Comparison of ENCODE assay signal across 31 mouse cellular contexts in genomic region chr11:109771381-109771780, GRCm38 (mm10). TPM values are rescaled to one million over a fixed set of nuclear protein-coding genes. Genes with fewer than 3 reads are reported as not detected.
DNase-seq lines count a peak whose midpoint lies in the region; ATAC-seq lines count a peak whose summit lies in the region.
"Had no signal": no experiment of that assay in that cellular context is flagged by ENCODE, and none has a peak within 500 bp of the region (broad histone marks: within the 10 kb centered on the region; RNA-seq: fewer than 3 reads in every experiment).

No protein-coding gene starts in this region.

- H3K4me2 ChIP-seq in kidney, embryonic 15.5 days: no peak overlapping the region
- H3K4me2 ChIP-seq in kidney, embryonic 16.5 days (replicated peaks; ENCODE audit: low read depth, low read length): no peak overlapping the region
- no peak overlapping the region for H3K4me2 ChIP-seq in midbrain, embryonic 11.5 days
- H3K4me2 ChIP-seq in midbrain, embryonic 13.5 days (replicated peaks): no peak overlapping the region
- H3K4me2 ChIP-seq: embryonic facial prominence, embryonic 12.5 days; embryonic facial prominence, embryonic 15.5 days; heart, embryonic 12.5 days; heart, embryonic 15.5 days; hindbrain, embryonic 13.5 days had no signal

- H3K4me1 ChIP-seq in kidney, embryonic 15.5 days: no peaks in the 10 kb centered on the region
- no peaks in the 10 kb centered on the region for H3K4me1 ChIP-seq in kidney, embryonic 16.5 days (ENCODE audit: insufficient read depth, low read length)
- no peaks in the 10 kb centered on the region for H3K4me1 ChIP-seq in midbrain, embryonic 11.5 days (ENCODE audit: control insufficient read depth, insufficient read depth, low read length)
- H3K4me1 ChIP-seq in midbrain, embryonic 13.5 days (replicated peaks): no peaks in the 10 kb centered on the region
- H3K4me1 ChIP-seq: embryonic facial prominence, embryonic 12.5 days; embryonic facial prominence, embryonic 15.5 days; heart, embryonic 12.5 days; heart, embryonic 15.5 days; hindbrain, embryonic 10.5 days; hindbrain, embryonic 13.5 days had no signal

- no peaks in the 10 kb centered on the region for H3K36me3 ChIP-seq in kidney, embryonic 15.5 days
- no peaks in the 10 kb centered on the region for H3K36me3 ChIP-seq in kidney, embryonic 16.5 days (ENCODE audit: insufficient read depth, low read length)
- H3K36me3 ChIP-seq in midbrain, embryonic 11.5 days (ENCODE audit: control insufficient read depth, insufficient read depth, low read length): no peaks in the 10 kb centered on the region
- H3K36me3 ChIP-seq in midbrain, embryonic 13.5 days: no peaks in the 10 kb centered on the region
- H3K36me3 ChIP-seq: embryonic facial prominence, embryonic 12.5 days; embryonic facial prominence, embryonic 15.5 days; G1E; heart, embryonic 12.5 days; heart, embryonic 15.5 days; hindbrain, embryonic 10.5 days; hindbrain, embryonic 13.5 days had no signal

- WGBS in kidney, embryonic 15.5 days: 92% methylated on average over 1 of the region's 1 CpGs
- 80% methylated on average over 1 of the region's 1 CpGs for whole genome bisulfite sequencing in kidney, embryonic 16.5 days
- WGBS in midbrain, embryonic 11.5 days: 100% methylated on average over 1 of the region's 1 CpGs
- WGBS in midbrain, embryonic 13.5 days: 95% methylated on average over 1 of the region's 1 CpGs

- DNase-seq in kidney, adult 18-20 months: peak; percentile 34
- peak; percentile 72 for DNase-seq in kidney, adult 9 months
- DNase-seq in midbrain, embryonic 11.5 days (ENCODE audit: low spot score, missing footprints): peak; percentile 57
- no peak for DNase-seq in retina, postnatal 1 day
- DNase-seq: adrenal gland, adult 2 months; adrenal gland, postnatal 14 days; B cell, adult 2 months; cerebellum, adult 11 months; cerebellum, adult 2 months; cerebellum, adult 9-11 months; cerebellum, postnatal 25 days; forebrain, postnatal 0 days; gastrocnemius, postnatal 25 days; heart, adult 18-20 months; heart, postnatal 10 days; heart, postnatal 36 days had no signal

- H3K27me3 ChIP-seq in kidney, embryonic 15.5 days: no peaks in the 10 kb centered on the region
- no peaks in the 10 kb centered on the region for H3K27me3 ChIP-seq in kidney, embryonic 16.5 days (ENCODE audit: insufficient read depth, low read length)
- H3K27me3 ChIP-seq in midbrain, embryonic 11.5 days (ENCODE audit: control insufficient read depth, insufficient read depth, low read length): no peaks in the 10 kb centered on the region
- H3K27me3 ChIP-seq in midbrain, embryonic 13.5 days: no peaks in the 10 kb centered on the region
- H3K27me3 ChIP-seq: CH12.LX; embryonic facial prominence, embryonic 12.5 days; embryonic facial prominence, embryonic 15.5 days; heart, embryonic 12.5 days; heart, embryonic 15.5 days; hindbrain, embryonic 13.5 days had no signal

- no peak overlapping the region for H3K4me3 ChIP-seq in kidney, embryonic 15.5 days (replicated peaks)
- no peak overlapping the region for H3K4me3 ChIP-seq in kidney, embryonic 16.5 days (ENCODE audit: low read length)
- H3K4me3 ChIP-seq in midbrain, embryonic 11.5 days (ENCODE audit: low read depth, low read length): no peak overlapping the region
- no peak overlapping the region for H3K4me3 ChIP-seq in midbrain, embryonic 13.5 days (replicated peaks)
- H3K4me3 ChIP-seq: embryonic facial prominence, embryonic 12.5 days; embryonic facial prominence, embryonic 15.5 days; heart, embryonic 12.5 days; heart, embryonic 15.5 days; hindbrain, embryonic 10.5 days; hindbrain, embryonic 13.5 days had no signal

- no peak overlapping the region for H3K27ac ChIP-seq in kidney, embryonic 15.5 days
- no peak overlapping the region for H3K27ac ChIP-seq in kidney, embryonic 16.5 days (ENCODE audit: low read length)
- H3K27ac ChIP-seq in midbrain, embryonic 11.5 days (ENCODE audit: low read depth, low read length): no peak overlapping the region
- no peak overlapping the region for H3K27ac ChIP-seq in midbrain, embryonic 13.5 days
- H3K27ac ChIP-seq: embryonic facial prominence, embryonic 12.5 days; embryonic facial prominence, embryonic 15.5 days; heart, embryonic 15.5 days; hindbrain, embryonic 10.5 days; hindbrain, embryonic 13.5 days had no signal

- no peaks in the 10 kb centered on the region for H3K9me3 ChIP-seq in kidney, embryonic 15.5 days (replicated peaks)
- H3K9me3 ChIP-seq in kidney, embryonic 16.5 days (ENCODE audit: low read length): no peaks in the 10 kb centered on the region
- no peaks in the 10 kb centered on the region; the same call in 1 of the 2 replicates for H3K9me3 ChIP-seq in midbrain, embryonic 11.5 days (ENCODE audit: control insufficient read depth, low read length)
- H3K9me3 ChIP-seq in midbrain, embryonic 13.5 days: no peaks in the 10 kb centered on the region
- H3K9me3 ChIP-seq: embryonic facial prominence, embryonic 15.5 days; heart, embryonic 15.5 days; hindbrain, embryonic 10.5 days; hindbrain, embryonic 13.5 days had no signal

- no peak for ATAC-seq in kidney, embryonic 15.5 days (replicated peaks; ENCODE audit: low FRiP score)
- ATAC-seq in kidney, embryonic 16.5 days (ENCODE audit: low FRiP score, low TSS enrichment): no peak
- ATAC-seq in midbrain, embryonic 11.5 days (ENCODE audit: low FRiP score): no peak
- ATAC-seq in midbrain, embryonic 13.5 days: no peak
- ATAC-seq: forebrain, embryonic 14.5 days; forebrain, postnatal 0 days; Patski had no signal

- H3K9ac ChIP-seq in kidney, embryonic 15.5 days: no peak overlapping the region
- H3K9ac ChIP-seq in kidney, embryonic 16.5 days (replicated peaks; ENCODE audit: low read length): no peak overlapping the region
- no peak overlapping the region for H3K9ac ChIP-seq in midbrain, embryonic 11.5 days (ENCODE audit: low read length)
- H3K9ac ChIP-seq in midbrain, embryonic 13.5 days (replicated peaks): no peak overlapping the region
- H3K9ac ChIP-seq: embryonic facial prominence, embryonic 12.5 days; embryonic facial prominence, embryonic 15.5 days; forebrain, postnatal 0 days; heart, embryonic 12.5 days; heart, embryonic 15.5 days; hindbrain, embryonic 13.5 days had no signal

RNA-seq across cellular contexts. Expression of gene Fam20a, which starts 49.3 kb away (rescaled TPM):
- polyA plus RNA-seq in kidney, embryonic 15.5 days (2015; fragmentation: Nextera tagmentation; extraction: Ambion mirVana): 2.3 and 2.5 TPM in 2 replicates
- 2.9 TPM in 2 replicates for polyA plus RNA-seq in kidney, embryonic 16.5 days (2015; fragmentation: Nextera tagmentation; extraction: Ambion mirVana)
- polyA plus RNA-seq in midbrain, embryonic 11.5 days (2014; fragmentation: Nextera tagmentation; extraction: Ambion mirVana): 1.9 and 2.7 TPM in 2 replicates
- 2.1 and 2.2 TPM in 2 replicates for polyA plus RNA-seq in midbrain, embryonic 13.5 days (2015; fragmentation: Nextera tagmentation; extraction: Ambion mirVana)
- polyA plus RNA-seq: G1E had no signal

RNA-seq across cellular contexts. Expression of gene 1700012B07Rik, which starts 56.5 kb away (rescaled TPM):
- polyA plus RNA-seq in kidney, embryonic 15.5 days (2015; fragmentation: Nextera tagmentation; extraction: Ambion mirVana): not detected in 2 replicates
- polyA plus RNA-seq in kidney, embryonic 16.5 days (2015; fragmentation: Nextera tagmentation; extraction: Ambion mirVana): not detected in 2 replicates
- polyA plus RNA-seq in midbrain, embryonic 11.5 days (2014; fragmentation: Nextera tagmentation; extraction: Ambion mirVana): not detected in 2 replicates
- not detected in 2 replicates for polyA plus RNA-seq in midbrain, embryonic 13.5 days (2015; fragmentation: Nextera tagmentation; extraction: Ambion mirVana)
- polyA plus RNA-seq: adrenal gland, adult 2 months; cerebellum, adult 2 months; embryonic facial prominence, embryonic 12.5 days; embryonic facial prominence, embryonic 15.5 days; forebrain, embryonic 11.5 days; forebrain, embryonic 14.5 days; forebrain, postnatal 0 days; frontal cortex, adult 2 months; G1E; heart, embryonic 12.5 days; heart, embryonic 15.5 days; hindbrain, embryonic 10.5 days; hindbrain, embryonic 13.5 days; Patski had no signal
